Mouse (Mus musculus): ENCODE data around the gene Zfp770. TPM values are rescaled to one million over a fixed set of nuclear protein-coding genes. Genes with fewer than 3 reads are reported as not detected.

Zfp770 gene
- polyA plus RNA-seq (2017; shearing (Covaris generic)): 2.1 TPM

GRCm38 (mm10) chr2:114200932-114201559 is at the start of gene Zfp770:
Gene Zfp770, minus strand, starts transcription at chr2:114201469.

GRCm38 (mm10) chr2:114186924-114187323 is 14.3 kb downstream of the Zfp770 start, which contains the start of gene Aqr:
Gene Aqr, minus strand, starts transcription at chr2:114187024.

Other genes with a start within 250 kb of the Zfp770 start
- gene Gjd2, start 187.8 kb downstream of the Zfp770 start, polyA plus RNA-seq (2017; shearing (Covaris generic)): not detected
- not detected for gene Actc1, start 147.9 kb downstream of the Zfp770 start, polyA plus RNA-seq (2017; shearing (Covaris generic))
- gene Aqr, start 14.4 kb downstream of the Zfp770 start, polyA plus RNA-seq (2017; shearing (Covaris generic)): 103 TPM

Measured in naive thymus-derived CD4-positive, alpha-beta T cell, adult 5 months (primary cell).